Mouse (Mus musculus): ENCODE measurements at regions not wholly inside any gene's neighbourhood (a gene's known extent, or its start where the extent isn't known, plus 50 kb on each side); places are given as distances from the start of the nearest gene placed in this dataset.

DNA sequence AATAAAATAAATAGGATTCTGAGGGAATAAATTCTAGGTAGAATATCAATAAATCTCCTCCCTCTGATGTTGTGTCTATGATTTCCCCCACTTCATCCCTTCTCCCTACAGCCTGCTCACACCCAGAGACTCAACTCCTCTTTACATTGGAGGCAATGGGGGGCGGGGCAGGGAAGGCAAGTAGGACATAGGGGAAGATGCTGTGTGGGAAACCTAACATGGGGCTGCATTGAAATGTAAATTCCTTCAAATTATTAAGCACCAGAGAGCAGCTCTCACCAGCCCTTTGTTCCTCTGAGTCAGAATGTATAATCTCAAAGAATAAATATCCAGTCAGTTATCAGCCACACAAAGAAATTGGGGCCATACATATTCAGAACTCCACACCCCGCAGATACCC is 91.6 kb downstream of the Nuf2 start:
- DNase-seq, result no peak

GRCm38 (mm10) chr1:169438006-169438405 is 93.3 kb downstream of the Nuf2 start:
- no peak for DNase-seq

DNA sequence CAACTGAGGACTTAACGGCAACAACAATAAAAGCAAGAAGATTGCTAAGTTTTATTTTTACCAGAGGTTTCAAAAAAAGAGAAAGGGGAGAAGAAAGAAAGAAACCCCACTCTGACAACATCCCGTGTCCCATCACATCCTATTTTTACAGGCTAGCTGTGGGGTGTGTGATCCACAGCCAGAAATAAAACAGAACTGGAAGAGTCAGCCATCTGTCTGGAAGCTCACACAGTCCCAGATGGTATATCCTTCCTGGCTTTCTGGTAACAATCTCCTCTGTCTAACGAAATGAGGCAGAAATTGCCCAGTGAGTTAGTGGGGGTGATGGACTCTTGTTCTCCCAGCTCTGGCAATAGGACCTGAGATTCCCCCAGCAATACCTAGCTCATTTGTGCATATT is 108.9 kb downstream of the Nuf2 start:
- DNase-seq, result no peak

- DNase-seq, result no peak
Measured at GRCm38 (mm10) chr1:169421671-169422070, 109.6 kb downstream of the Nuf2 start.

DNA sequence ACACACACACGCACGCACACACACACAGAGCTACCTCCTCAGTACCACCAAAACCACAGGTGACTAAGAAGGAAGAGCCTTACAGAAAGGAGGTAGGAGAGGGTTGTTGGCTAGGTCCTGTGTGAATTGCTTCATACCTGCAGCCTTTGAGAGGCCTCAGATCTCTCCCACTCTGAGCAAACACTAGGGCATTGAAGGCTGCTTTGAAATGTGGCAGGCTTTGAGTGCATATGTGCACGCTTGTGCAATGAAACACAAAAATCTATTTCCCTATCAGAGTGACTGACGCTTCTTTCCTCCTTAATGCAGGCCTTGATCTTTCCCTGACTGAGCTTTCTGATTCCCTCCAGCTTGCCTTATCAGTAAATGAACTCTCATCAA is 112.6 kb downstream of the Nuf2 start:
- peak; percentile 22 to 39 for DNase-seq

GRCm38 (mm10) chr1:169417979-169418664 is 113.1 kb downstream of the Nuf2 start:
- no peak for DNase-seq

DNA sequence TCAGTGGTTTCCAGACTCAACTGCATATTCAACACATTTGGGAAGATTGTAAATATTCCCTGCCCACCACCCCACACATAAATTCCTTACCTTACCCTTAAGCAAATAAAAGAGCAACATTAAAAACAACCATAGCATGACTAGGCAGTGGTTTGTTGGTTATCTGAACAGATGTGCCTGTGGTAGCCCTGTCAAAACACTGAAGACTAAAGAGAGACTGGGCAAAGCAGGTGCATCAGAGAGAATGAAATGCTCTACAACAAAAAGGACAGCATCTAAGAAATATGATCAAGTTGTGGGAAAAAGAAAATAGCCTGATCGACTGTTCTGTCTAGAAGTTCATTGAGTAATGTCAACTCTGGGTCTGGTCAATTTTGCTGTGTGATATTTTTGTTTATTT is 114.6 kb downstream of the Nuf2 start:
- DNase-seq, result no peak

DNA sequence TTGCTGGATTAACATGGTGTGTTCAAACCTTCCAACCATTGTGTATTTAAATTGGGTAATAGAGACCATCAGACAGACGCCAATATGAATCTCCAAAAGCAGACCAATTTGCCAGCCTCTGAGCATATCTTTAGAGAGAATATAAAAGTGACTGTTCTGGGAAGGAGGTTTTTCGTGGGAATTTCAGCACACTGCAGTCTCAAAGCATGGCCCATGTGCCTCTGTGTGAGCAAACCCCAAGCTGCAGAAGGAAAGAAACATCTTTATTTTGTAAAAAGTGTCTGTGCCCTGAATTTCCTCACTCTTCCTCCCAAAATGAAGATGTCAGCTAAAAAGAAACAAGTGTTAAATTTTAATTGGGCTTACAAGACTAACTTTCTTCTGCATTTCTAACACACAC is 123.1 kb downstream of the Nuf2 start:
- no peak for DNase-seq

DNA sequence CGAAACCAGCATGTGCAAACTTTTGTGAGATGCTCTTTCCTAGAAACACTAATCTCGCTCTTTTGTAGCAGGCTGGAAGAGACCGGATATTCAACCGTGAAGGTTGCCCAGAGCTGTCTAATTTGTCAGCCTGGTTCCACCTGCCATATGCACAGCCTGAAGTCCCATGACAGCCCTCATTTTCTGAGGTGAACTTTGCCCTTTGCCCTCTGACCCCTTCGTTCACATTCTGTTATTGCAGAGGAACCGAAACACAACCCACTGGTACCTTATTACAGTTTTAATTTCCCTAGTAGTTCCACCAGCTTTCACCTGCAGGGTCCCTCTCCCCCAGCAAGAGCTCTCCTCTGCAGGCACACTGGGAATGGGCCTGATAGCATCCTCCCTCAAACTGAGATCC is 130.4 kb downstream of the Nuf2 start:
- DNase-seq, result no peak

GRCm38 (mm10) chr1:169397371-169397770 is 133.9 kb downstream of the Nuf2 start:
- DNase-seq, result no peak

GRCm38 (mm10) chr1:169387056-169387455 is 144.2 kb downstream of the Nuf2 start:
- DNase-seq, result no peak

DNA sequence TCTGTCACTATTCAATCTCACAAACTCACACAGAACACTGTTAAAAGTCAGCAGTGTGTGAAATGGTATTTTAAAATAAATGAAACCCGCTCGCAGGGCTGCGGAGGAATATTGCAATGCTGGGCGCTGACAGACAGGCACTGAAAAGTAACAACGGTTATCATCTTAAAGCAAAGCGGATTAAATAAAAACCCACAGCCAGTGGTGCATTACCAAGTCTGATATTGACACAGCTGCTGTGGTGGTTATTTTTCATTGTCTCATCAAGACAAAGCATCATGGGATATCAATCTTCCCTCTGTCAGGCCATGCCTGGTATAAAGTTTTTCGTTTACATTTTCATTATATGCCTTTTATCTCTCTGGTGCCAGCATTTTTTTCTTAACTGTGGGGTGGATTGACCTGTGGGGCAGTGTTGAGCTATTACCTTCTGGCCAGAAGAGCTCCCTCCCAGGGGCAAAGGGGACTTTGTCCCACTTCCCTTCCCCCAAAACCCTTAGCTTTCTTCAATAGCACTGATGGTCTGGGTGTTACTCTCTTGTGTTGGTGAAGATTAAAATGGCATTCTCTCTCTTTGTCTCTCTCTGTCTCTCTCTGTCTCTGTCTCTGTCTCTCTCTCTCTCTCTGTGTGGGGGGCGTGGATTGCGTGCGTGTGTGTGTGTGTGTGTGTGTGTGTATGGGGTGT is 145.4 kb downstream of the Nuf2 start:
- no peak for DNase-seq

DNA sequence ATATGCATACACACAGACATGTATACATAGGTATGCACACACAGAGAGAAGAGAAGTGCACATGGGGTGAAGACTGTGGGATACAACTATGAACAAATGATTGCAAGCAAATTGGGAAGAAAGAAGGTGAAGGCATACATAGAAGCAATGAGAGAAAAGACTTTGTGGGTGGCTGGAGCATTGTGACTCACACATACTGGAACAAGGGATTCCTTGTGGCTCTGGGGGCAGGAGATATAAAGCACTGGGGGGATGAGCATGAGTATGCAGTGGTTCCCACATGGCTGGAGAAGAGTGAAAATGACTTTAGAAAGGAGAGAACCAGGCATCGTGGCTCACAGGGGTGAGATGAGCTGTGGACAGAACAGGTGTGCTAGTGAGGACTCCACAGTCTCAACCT is 156.6 kb downstream of the Nuf2 start:
- no peak for DNase-seq

GRCm38 (mm10) chr1:169368758-169369157 is 162.5 kb downstream of the Nuf2 start:
- DNase-seq, result no peak

DNA sequence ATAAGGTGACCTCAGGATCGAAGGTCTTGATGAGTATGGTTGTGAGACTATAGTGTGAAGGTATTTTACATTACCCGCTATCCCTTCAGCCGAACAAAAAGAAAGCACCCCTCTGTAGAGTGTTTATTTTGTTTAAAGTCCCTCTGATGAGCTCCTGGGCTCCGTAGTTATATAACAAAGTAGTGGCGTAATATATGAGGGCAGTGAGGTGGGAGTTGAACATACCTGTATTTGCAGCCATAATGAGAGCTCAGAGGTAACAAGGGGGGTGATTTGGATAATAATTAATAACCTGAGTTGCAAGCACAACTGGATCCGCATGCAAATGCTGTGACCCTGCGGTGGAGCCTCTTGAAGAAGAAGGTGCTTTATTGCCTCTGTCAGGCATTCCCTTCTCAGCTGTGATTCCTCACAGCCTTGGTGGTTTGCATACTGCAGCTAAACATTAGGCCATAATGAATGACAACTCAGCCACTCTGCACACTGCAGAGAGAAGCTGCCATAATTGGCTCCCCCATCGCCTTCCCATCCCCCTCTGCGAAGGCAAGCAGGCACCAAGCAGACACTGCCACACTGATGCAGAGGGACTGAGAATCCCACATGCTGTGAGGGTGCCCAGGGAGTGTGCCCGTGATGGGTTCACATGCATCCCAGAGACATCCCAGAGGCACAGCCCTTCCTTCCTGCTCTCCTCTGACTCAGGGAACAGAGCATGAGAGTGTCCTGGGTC is 163.3 kb downstream of the Nuf2 start:
- DNase-seq, result no peak

DNA sequence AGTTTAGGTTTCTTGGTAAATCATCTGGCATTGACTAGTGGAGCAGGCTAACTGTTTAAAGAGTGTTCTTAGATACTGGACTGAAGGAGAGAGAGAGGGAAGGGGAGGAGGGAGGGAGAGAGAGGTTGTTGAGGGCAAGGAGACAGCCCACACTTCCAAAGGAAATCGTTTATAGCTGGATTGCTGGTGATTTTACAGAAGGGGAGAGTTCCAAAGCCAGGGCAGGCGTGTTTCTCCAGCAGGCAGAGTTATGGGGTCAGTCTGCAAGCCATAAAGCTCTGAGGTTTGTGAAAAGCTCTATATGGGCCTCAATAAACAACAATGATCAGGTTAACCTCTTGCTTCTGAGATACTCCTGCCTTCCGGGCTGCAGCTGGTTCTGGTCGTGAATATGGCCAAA is 163.9 kb downstream of the Nuf2 start:
- no peak for DNase-seq

- DNase-seq, result no peak
Measured at GRCm38 (mm10) chr1:169362564-169362963, 168.7 kb downstream of the Nuf2 start.

- DNase-seq, result no peak
Measured at GRCm38 (mm10) chr1:169357652-169358241, 173.5 kb downstream of the Nuf2 start.

GRCm38 (mm10) chr1:169354021-169354420 is 177.2 kb downstream of the Nuf2 start:
- peak in 1 of 2 experiments; percentile 14 for DNase-seq

GRCm38 (mm10) chr1:169347692-169348091 is 183.6 kb downstream of the Nuf2 start:
- no peak for DNase-seq

- no peak for DNase-seq
Measured at GRCm38 (mm10) chr1:169346876-169347275, 184.4 kb downstream of the Nuf2 start.

- no peak for DNase-seq
Measured at GRCm38 (mm10) chr1:169341131-169341530, 190.1 kb downstream of the Nuf2 start.

- peak in 1 of 2 experiments; percentile 24 for DNase-seq
Measured at GRCm38 (mm10) chr1:169338461-169338860, 192.8 kb downstream of the Nuf2 start.

DNA sequence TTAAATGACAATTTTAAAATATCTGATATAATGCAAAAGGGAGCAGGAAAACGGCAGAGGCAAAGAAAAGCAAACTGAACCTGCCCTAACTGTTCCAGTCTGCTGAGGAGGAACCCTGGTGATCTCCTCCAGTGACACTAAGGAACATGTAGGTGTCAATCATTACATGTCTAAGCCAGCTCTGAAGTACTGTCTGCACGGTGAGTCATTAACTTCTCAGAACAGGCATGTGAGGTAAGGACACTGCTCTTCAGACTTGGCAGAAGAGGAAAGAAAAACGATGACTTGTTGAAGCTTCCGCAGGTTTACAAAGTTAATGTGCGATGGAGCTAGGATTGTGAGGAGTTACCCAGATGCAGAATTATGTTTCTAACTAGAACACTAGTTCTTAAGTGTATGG is 199.1 kb downstream of the Nuf2 start:
- DNase-seq, result no peak
